Mouse (Mus musculus) intestine, postnatal 0 days (tissue): ENCODE results near the gene Cplx2. TPM values are rescaled to one million over a fixed set of nuclear protein-coding genes. Genes with fewer than 3 reads are reported as not detected.

ENCODE experiments used
- ATAC-seq: fragments of 200-750 bp; cut with Nextera tagmentation; 2 replicates; pipeline ENCODE4 v1.8.0; 2017; ENCODE audit warnings: mild to moderate bottlenecking, moderate TSS enrichment, moderate library complexity
- H3K27ac ChIP-seq: fragments of 300-500 bp; sonication (generic); 2 replicates; pipeline ENCODE4 v1.5.1; 2014; ENCODE audit warnings: mild to moderate bottlenecking, low read depth, low read length, moderate library complexity
- H3K27me3 ChIP-seq: fragments of 300-500 bp; sonication (generic); replicated peaks from 2 replicates; pipeline ENCODE4 v1.6.1; 2014; ENCODE audit warnings: low read length, mixed read lengths; ENCODE audit not compliant: control insufficient read depth, insufficient read depth
- H3K36me3 ChIP-seq: fragments of 300-500 bp; sonication (generic); 2 replicates; pipeline ENCODE4 v1.6.1; 2014; ENCODE audit warnings: mild to moderate bottlenecking, moderate library complexity; ENCODE audit not compliant: control insufficient read depth, insufficient read depth
- H3K4me1 ChIP-seq: fragments of 300-500 bp; sonication (generic); replicated peaks from 2 replicates; pipeline ENCODE4 v1.6.1; 2014; ENCODE audit warnings: antibody characterized with exemption, low read length, mixed read lengths; ENCODE audit not compliant: control insufficient read depth, insufficient read depth
- H3K4me2 ChIP-seq: fragments of 300-500 bp; sonication (generic); replicated peaks from 2 replicates; pipeline ENCODE4 v1.6.1; 2014; ENCODE audit warnings: low read depth, mild to moderate bottlenecking, moderate library complexity
- H3K4me3 ChIP-seq: fragments of 300-500 bp; sonication (generic); 2 replicates; pipeline ENCODE4 v1.5.1; 2014; ENCODE audit warnings: low read depth, low read length
- H3K9ac ChIP-seq: fragments of 300-500 bp; sonication (generic); 2 replicates; pipeline ENCODE4 v1.6.1; 2014; ENCODE audit warnings: mild to moderate bottlenecking, low read depth, low read length
- H3K9me3 ChIP-seq: fragments of 300-500 bp; sonication (generic); 2 replicates; pipeline ENCODE4 v1.6.1; 2016; ENCODE audit warnings: mixed run types; ENCODE audit not compliant: control insufficient read depth
- CTCF ChIP-seq: sonication (generic); IDR thresholded peaks from 2 replicates; pipeline ENCODE4 v1.5.1; 2016; ENCODE audit warnings: low read depth, mild to moderate bottlenecking, control low read depth, antibody characterized with exemption, moderate library complexity
- WGBS: fragments of 180-500 bp; shearing (Covaris S2); extraction: QIAGEN DNeasy Blood & Tissue Kit; methylation state at CpG from one replicate; pipeline ENCODE4 v1.1.7; 2014; 5-methylcytosine and 5-hydroxymethylcytosine counted together
- polyA plus RNA-seq: library from polyadenylated mRNA; unstranded; fragments of >200 nt; fragmentation: Nextera tagmentation; extraction: Ambion mirVana; gene quantifications from 2 replicates; pipeline ENCODE4 v1.2.1, GENCODE M21; 2015

Gene Cplx2
- polyA plus RNA-seq, 1 experiment from 2014 or later = 2.2 TPM

GRCm38 (mm10) chr13:54405805-54406204, 34.7 kb downstream of the Cplx2 start:
- Histone ChIP-seq H3K27me3 (no peaks in the 10 kb centered on the region), H3K36me3 (no peaks in the 10 kb centered on the region), H3K4me1 (no peaks in the 10 kb centered on the region), H3K27ac (no peak overlapping the region), H3K9ac (no peak overlapping the region), H3K4me3 (no peak overlapping the region), H3K9me3 (no peaks in the 10 kb centered on the region), H3K4me2 (no peak overlapping the region)
- ATAC-seq = no peak
- WGBS = 74% methylated on average over 2 of the region's 2 CpGs
- TF ChIP-seq CTCF = no peak

GRCm38 (mm10) chr13:54411656-54412055, 40.5 kb downstream of the Cplx2 start:
- H3K36me3 ChIP-seq = no peaks in the 10 kb centered on the region
- H3K4me3 ChIP-seq = no peak overlapping the region
- no peak for ATAC-seq
- H3K4me1 ChIP-seq = no peaks in the 10 kb centered on the region
- 89% methylated on average over 3 of the region's 3 CpGs for WGBS
- H3K9me3 ChIP-seq = no peaks in the 10 kb centered on the region
- H3K27me3 ChIP-seq = no peaks in the 10 kb centered on the region
- TF ChIP-seq CTCF = no peak
- H3K9ac ChIP-seq = no peak overlapping the region
- no peak overlapping the region for H3K4me2 ChIP-seq
- no peak overlapping the region for H3K27ac ChIP-seq

GRCm38 (mm10) chr13:54412236-54412635, 41.1 kb downstream of the Cplx2 start:
- no peak for TF ChIP-seq CTCF
- H3K4me1 ChIP-seq = no peaks in the 10 kb centered on the region
- no peak overlapping the region for H3K27ac ChIP-seq
- H3K4me2 ChIP-seq = no peak overlapping the region
- no peaks in the 10 kb centered on the region for H3K9me3 ChIP-seq
- no peaks in the 10 kb centered on the region for H3K36me3 ChIP-seq
- no peak overlapping the region for H3K4me3 ChIP-seq
- WGBS = 21% methylated on average over 7 of the region's 7 CpGs
- H3K27me3 ChIP-seq = no peaks in the 10 kb centered on the region
- no peak for ATAC-seq
- H3K9ac ChIP-seq = no peak overlapping the region

GRCm38 (mm10) chr13:54412721-54413120, 41.6 kb downstream of the Cplx2 start:
- 77% methylated on average over 4 of the region's 4 CpGs for WGBS
- Histone ChIP-seq H3K27ac (no peak overlapping the region), H3K9me3 (no peaks in the 10 kb centered on the region), H3K27me3 (no peaks in the 10 kb centered on the region), H3K36me3 (no peaks in the 10 kb centered on the region), H3K4me3 (no peak overlapping the region), H3K4me2 (no peak overlapping the region), H3K9ac (no peak overlapping the region), H3K4me1 (no peaks in the 10 kb centered on the region)
- no peak for TF ChIP-seq CTCF
- ATAC-seq = no peak

- H3K4me1 ChIP-seq = no peaks in the 10 kb centered on the region
- H3K27ac ChIP-seq = no peak overlapping the region
- 84% methylated on average over 4 of the region's 4 CpGs for WGBS
- peak; percentile 56 for ATAC-seq
- TF ChIP-seq CTCF = no peak
- no peaks in the 10 kb centered on the region for H3K27me3 ChIP-seq
- no peaks in the 10 kb centered on the region for H3K9me3 ChIP-seq
- H3K4me3 ChIP-seq = no peak overlapping the region
- H3K36me3 ChIP-seq = no peaks in the 10 kb centered on the region
- no peak overlapping the region for H3K9ac ChIP-seq
- no peak overlapping the region for H3K4me2 ChIP-seq
Observed at GRCm38 (mm10) chr13:54415059-54415458, 43.9 kb downstream of the Cplx2 start.

- no peak for ATAC-seq
- H3K9ac ChIP-seq = no peak overlapping the region
- no peak for TF ChIP-seq CTCF
- WGBS = 66% methylated on average over 10 of the region's 10 CpGs
- H3K9me3 ChIP-seq = no peaks in the 10 kb centered on the region
- H3K36me3 ChIP-seq = no peaks in the 10 kb centered on the region
- H3K27ac ChIP-seq = no peak overlapping the region
- no peaks in the 10 kb centered on the region for H3K4me1 ChIP-seq
- no peak overlapping the region for H3K4me3 ChIP-seq
- no peaks in the 10 kb centered on the region for H3K27me3 ChIP-seq
- H3K4me2 ChIP-seq = no peak overlapping the region
Observed at GRCm38 (mm10) chr13:54418781-54419327, 47.7 kb downstream of the Cplx2 start.

GRCm38 (mm10) chr13:54420226-54420625, 49.1 kb downstream of the Cplx2 start:
- Histone ChIP-seq H3K4me3 (no peak overlapping the region), H3K36me3 (no peaks in the 10 kb centered on the region), H3K9me3 (no peaks in the 10 kb centered on the region), H3K27me3 (no peaks in the 10 kb centered on the region), H3K4me1 (no peaks in the 10 kb centered on the region), H3K27ac (no peak overlapping the region), H3K4me2 (no peak overlapping the region), H3K9ac (no peak overlapping the region)
- TF ChIP-seq CTCF = no peak
- 81% methylated on average over 12 of the region's 12 CpGs for WGBS
- ATAC-seq = no peak
